Mouse (Mus musculus) heart, postnatal 14 days (tissue): ENCODE measurements around the gene Ireb2. TPM values are rescaled to one million over a fixed set of nuclear protein-coding genes. Genes with fewer than 3 reads are reported as not detected.

Source experiments
- total RNA-seq, 2 experiments: library from RNA; stranded (reverse); gene quantifications; 2 replicates each; pipeline ENCODE4 v1.2.3; 2021

Ireb2 gene
- total RNA-seq, 2 experiments from 2014 or later: 40.1 to 40.9 TPM

Other genes with a start within 250 kb of the Ireb2 start
- gene Acsbg1, start 201.9 kb upstream of the Ireb2 start, total RNA-seq: under 1 TPM; 0.14 to 0.27 TPM
- gene Dnaja4, start 164.9 kb upstream of the Ireb2 start, total RNA-seq: 10 to 100 TPM; 48.2 to 51.7 TPM
- 10 to 100 TPM; 32.7 to 34.7 TPM for gene Wdr61, start 129.3 kb upstream of the Ireb2 start, total RNA-seq
- gene Crabp1, start 99.0 kb upstream of the Ireb2 start, total RNA-seq: not detected
- gene Hykk, start 53.5 kb downstream of the Ireb2 start, total RNA-seq: 1 to 10 TPM; 1.2 to 1.7 TPM
- 100 to 1,000 TPM; 127 to 132 TPM for gene Psma4, start 87.0 kb downstream of the Ireb2 start, total RNA-seq
- not detected for gene AY074887, start 87.2 kb downstream of the Ireb2 start, total RNA-seq
- not detected for gene Chrna5, start 117.1 kb downstream of the Ireb2 start, total RNA-seq
- under 1 TPM in 1 of 2 experiments, not detected in 1; 0.12 TPM for gene Chrna3, start 162.8 kb downstream of the Ireb2 start, total RNA-seq
- gene Chrnb4, start 185.0 kb downstream of the Ireb2 start, total RNA-seq: not detected